Mouse (Mus musculus) embryo, embryonic 9.5 days (tissue): ENCODE results near the gene Ccdc83.

ENCODE experiments used
- DNase-seq: peaks from one replicate; pipeline ENCODE4 v3.0.0-alpha.2; 2017; ENCODE audit errors: extremely low spot score

The Ccdc83 gene

DNA sequence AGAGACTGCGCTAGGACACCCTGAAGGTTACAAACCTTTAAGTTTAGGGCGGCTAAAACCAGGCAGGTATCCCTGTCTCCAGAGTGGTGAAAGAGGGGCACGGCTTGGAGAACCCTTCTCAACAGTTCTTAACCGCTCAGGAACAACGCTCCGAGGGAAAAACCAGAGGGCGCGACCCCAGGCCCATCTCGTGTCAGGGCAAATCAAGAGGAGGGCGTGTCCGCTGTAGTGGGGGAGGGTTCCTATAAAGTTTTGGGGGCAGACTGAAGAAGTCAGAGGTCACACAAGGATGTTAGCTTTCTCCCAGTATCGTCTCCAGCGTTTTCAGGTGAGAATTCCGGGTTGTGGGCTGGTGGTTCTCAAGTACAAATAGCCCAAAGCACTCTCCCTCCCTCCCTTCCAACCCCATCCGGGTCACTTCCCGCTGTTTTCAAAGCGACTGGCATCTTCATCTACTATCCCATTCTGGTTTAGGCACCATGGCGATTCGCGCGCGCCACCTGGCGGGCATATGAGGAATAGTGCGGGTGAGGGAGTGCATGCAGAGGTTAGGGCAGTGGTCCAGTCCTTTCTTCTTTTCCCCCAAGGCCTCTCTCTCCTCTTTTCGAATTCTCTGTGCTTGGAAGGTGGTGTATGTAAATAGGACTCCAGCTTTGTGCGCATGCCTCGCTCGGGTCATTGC, at the start of gene Ccdc83:
Gene Ccdc83 (minus strand): TSS at position 489 of the 682 bp plus-strand sequence.
- peak; percentile 85 for DNase-seq

DNA sequence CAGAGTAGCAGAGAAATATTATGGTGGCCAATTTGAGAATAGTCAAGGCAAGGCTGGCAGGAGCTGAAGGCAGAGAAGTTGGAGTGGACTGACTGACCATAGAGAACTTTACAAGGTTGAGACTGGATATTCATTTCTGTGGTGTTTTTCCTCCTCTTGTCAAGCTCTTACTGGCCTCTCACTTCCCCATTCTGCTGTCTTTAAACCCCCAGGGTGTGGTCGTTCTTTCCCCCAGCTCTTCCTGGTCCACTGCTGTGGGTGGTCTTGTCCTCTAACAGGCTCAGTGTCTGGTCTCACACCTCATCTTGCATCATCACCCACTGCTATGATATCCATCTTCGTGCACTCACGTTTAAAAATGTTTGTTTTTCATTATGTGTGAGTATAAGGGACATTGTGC, 47.8 kb upstream of the Ccdc83 start:
- DNase-seq: no peak

DNA sequence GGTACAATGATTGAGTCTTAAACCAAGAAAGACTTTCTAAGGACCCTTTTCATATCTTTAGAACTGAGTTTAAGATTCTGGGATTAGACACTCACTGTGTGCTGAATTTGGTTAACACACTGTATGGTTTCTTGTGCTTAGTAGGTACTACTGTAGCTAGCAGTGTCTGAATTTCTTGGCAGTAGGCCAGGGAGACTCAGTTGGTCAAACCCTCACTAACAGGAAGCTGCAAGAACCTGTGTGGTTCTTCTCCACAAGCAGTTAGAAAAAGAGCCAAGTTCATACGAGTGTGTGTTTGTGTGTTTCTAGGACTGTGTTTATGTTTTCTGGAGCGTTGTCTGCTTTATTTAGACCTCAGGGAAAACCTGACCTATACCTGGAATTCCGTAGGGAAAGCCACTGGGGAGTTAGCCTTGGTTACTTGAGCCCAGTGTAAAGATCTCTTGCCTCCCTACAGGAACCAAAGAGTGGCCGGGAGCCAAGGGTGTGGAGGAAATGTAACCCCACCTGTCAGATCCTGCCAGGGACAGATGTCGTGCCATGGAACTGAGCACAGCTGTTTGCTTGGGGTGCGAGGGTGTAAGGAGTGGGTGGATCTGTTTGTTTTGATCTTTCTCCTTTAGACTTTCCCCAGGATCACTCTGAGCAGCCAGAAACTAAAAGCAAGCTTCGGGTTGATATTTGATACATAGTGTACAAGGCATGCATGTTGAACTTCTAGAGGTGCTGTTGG, 46.7 kb upstream of the Ccdc83 start:
- no peak for DNase-seq

DNA sequence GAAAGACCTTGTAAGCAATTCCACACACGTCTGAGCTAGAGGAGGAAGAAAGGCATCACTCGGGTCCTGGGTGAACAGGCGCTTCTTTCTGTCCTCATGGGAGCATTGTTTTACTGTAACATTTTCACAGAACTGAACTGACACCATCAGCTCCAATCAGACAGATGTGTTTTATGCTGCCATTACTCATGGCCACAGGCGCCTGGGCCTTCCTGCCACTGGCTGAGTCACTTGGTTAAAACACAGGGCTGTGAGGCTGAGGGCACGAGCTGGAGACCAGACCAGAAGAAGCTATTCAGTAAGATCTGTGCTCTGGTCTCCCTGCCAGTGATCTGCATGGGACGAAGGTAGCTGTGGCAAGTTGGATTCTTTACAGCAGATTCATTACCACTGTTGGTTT, 42.4 kb upstream of the Ccdc83 start:
- DNase-seq: no peak

DNA sequence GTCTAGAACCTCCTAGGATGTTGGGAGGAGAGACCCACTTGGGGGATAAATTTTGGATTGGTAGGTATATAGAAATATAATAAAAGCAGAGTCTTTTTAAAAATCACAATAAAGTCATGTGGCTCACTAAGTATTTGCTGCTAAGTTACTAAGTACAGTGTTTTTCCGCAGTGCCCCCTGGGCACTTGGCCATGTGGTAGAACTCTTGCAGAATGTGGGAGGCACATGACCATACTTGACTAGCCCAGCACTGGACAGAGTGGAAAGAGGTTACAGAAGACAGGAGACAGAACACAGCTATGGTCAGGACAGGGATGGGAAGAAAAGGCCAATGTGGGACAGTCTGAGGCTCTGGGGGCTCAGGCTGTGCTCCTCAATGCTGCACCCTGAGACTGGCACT, 41.4 kb upstream of the Ccdc83 start:
- no peak for DNase-seq

DNA sequence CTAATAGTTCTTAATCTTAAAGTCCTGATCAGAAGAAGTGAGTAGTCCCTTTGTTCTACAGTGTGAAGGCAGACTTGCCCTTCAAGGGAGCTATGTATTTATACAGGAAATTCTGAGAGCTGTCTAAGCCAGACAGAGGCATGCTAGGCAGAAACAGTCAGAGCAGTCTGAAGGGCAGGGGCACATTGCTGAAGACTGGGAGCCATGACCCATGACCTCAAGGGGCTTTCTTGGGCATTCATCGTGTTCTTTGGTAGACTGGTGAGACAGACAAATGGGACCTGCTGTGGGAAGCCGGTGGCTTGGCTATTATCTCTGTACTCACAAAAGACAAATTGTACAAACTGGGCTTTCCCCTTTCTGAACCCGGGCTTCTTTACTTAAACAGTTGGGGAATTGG, 40.5 kb upstream of the Ccdc83 start:
- peak; percentile 70 for DNase-seq

DNA sequence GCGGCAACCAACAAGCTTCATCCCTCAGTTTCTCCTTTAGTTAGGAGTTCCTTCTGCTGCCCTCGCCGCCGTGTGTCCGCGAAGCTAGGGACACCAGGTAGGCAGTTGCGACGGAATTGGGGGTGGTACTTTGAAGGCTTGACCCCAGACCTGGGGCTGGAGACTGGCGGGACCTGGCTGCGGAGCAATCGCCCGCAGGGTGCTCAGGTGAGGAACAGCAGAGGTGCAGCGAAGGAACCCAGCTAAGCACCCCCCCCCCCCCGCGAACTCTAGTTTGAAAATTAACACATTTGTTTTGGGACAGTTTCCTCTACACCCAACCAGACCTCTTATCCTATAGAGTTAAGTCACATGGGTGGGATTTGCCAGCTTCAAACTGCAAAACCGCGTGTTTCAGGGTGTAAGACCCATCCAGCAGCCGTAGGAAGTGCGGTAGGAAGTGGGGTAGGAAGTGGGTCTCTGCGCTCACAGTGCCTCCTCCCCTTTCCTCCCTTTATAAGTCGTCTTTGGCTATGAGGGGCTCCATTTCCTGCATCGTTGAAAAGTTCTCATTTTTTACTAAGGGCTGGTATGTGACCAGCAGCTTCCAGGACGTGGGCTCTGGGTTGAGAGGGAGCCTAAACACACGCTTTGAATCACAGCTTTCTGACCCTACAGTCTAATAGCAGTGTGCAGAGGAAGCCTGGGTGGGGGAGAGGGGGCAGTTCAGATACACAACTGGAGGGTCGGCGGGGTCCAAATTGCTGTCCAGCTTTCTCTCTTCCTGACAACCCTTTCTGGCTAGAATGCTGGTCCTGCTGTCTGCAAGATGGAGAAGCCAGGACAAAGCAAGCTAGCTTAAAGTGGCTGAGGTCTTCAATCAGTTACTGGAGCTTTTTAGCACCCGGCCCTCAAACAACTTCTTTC, 37.3 kb upstream of the Ccdc83 start:
- DNase-seq: peak; percentile 36

DNA sequence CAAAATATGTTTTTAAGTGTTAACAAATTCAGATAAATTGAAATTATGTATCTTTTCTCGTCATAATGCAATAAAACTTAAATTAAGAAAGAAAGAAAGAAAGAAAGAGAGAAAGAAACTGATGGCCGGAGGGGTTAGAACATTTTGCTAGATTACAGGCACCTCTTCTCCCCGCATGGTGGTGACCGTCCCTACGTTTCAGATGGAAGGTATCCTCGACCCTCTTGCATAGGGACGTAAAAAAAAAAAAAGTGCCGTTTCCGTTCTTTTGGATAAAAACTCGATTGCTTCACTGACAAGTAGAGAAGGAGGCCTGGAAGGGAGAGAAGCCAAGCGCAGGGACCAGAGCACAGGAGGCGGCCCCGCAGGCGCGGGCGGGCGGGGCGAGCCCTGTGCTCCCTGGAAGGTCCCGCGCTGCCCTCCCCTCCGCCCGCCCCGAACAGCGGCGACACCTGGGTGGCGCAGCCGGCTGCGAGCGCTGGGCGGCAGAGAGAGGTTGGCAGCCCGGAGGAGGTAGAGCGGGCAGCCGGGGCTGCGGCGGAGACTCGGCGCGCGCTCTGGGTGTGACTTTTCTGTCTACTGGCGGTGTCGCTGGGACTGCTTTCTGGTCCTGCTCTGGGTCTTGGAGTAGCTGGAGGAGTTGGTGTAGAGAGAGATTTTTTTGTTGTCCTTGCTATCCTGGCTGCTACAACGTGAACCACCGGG, 36.5 kb upstream of the Ccdc83 start, which contains the start of gene Sytl2:
Gene Sytl2 (plus strand): TSS at position 311 of the 705 bp plus-strand sequence.
- peak; percentile 60 for DNase-seq

DNA sequence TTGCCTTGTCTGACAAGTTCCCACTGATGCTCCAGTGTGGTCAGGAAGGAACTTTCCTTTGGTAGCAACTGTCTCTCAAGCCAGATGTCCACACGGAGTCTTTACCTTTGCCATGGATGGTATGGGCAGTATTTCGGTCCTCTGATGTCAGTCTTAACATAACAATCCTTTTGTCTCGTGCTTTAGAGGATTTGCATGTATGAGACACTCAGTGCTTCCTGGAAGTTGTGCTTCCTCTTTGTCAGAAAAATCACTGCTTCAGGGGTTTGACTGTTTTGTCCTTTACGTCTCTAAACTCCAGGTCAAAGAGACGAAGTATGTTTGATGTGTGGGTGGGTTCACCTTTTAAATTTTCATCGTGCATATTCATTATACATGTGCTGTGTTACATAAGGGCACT, 26.3 kb upstream of the Ccdc83 start:
- no peak for DNase-seq

DNA sequence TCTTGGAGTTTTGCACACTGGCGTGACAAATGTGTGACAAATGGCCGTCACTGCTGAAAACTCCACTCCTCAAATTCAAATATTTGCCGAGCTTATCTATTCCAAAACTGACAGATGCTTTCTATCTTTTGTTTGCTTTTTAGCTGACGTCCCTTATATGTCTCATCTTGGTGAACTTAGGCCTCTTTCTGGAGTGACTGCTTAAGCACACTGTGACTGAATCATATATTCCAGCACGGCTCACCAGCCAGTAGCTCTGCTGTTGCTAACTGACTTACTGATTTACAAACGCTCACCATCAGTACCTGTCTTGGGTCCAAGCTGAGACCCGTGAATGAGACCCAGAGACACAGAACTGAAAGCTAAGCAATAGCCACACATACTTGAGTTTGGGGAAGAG, 19.2 kb upstream of the Ccdc83 start:
- DNase-seq: no peak

DNA sequence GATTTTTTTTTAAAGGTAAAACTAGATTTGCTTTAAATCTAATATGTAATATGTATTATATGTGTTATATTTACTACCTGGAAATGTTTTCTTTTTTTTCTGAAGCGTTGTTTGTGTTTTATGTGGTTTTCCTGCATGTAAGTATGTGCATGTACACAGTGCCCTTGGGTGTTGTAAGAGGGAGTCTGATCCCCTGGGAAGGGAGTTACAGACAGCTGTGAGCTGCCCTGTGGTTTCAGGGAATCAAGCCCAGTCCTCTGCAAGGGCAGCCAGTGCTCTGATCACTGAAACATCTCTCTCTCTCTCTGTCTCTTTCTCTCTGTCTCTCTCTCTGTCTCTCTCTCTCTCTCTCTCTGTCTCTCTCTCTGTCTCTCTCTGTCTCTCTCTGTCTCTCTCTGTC, 17.2 kb upstream of the Ccdc83 start:
- no peak for DNase-seq

DNA sequence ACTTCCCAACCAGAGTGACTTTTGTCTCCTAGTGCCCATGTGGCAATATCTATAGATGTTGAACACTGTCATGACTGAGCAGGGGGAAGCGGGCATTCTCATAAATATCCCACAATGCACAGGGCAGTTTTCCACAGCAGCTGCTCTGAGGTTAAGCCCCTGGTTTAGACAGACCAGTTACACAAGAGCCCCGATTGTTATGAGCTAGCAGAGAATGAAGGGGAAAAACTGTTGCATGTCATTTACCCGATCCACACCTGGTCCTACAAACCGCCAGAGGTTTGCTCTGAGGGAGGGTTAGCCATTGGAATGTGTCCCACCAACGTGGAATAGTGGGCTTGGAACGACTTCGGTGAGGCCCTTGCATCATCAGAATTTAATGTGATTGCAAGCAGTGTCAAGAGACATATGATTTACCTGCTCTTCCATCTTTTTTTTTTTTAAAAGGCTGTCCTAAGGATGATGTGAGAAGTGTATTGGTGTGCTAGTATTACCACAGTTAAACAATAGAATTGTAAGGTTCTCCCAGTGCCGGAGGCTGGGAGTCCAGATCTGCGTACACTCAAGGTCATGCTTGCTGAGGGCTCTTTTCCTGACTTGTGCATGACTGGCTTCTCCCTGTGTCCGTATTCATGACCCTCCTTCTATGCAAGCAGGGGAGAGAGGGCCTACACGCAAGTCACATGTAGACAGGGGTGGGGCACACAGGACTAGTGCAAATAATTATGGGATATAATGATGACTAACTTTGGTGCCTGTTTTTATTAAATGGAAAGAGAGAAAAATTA, 16.4 kb upstream of the Ccdc83 start:
- no peak for DNase-seq

DNA sequence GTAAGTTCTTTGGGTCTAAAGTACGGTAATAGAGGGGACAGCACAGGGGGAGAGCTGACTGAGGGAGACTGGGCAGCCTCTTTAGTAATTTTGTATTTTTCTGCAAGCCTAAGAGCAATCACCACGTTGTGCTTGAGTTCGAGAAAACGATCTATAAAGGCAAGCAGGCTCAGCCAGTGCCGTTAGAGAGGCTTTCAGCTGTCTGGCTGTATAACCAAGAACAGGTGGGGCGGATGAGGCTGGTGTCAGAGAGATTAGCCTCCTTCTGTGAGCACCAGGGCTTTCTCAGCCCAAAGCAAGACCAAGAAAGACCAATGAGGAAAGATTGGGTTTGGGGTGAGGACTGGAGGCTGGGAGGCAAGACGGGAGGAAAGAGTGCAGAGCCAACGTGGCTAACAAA, 15.3 kb upstream of the Ccdc83 start:
- DNase-seq: no peak

DNA sequence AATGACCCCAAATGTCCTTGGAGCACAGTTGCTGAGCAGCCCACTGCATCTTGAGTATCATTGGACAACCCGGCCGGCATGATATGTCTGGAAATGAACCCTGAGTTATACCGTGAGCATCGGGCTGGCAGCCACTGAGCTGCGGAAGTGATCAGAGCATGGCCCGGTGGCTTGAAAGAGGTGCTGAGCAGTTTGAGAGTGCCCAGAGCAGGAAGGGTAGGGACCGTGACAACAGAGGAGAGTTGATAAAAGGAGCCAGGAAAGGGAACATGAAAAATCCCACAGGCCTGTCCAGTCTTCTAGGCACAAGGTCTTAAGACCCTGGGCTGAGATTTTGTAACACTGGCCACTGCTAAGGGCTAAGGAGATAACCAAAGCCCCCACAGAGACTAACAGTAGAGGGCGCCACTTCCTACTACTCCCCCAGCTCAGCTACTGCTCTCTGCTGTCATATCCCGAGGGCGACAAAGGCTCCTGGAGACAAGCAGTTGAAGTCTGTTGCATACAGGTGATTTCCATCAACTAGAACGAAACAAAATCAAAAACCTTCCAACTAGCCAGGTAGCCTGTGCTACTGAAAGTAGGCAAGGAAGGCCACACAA, 14.8 kb upstream of the Ccdc83 start:
- peak; percentile 43 for DNase-seq

DNA sequence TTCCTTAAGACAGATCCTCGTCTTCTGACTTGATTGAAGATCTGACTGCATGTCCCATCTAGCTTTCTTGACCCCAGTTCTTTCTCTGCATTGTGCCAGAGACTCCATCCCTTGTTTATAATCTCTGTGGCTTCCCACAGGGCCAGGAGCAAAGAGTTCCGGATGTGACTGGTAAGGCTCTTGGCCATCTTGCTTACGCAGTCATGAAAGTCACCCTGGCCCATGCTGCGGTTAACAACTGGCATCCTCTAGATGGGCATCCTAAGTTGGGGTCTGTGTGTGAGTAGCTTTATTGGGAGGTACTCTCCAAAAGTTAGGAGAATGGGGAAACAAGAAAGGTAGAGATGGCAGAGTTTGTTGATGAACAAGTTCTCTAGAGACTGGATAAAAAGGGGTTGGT, 13.6 kb upstream of the Ccdc83 start:
- no peak for DNase-seq

DNA sequence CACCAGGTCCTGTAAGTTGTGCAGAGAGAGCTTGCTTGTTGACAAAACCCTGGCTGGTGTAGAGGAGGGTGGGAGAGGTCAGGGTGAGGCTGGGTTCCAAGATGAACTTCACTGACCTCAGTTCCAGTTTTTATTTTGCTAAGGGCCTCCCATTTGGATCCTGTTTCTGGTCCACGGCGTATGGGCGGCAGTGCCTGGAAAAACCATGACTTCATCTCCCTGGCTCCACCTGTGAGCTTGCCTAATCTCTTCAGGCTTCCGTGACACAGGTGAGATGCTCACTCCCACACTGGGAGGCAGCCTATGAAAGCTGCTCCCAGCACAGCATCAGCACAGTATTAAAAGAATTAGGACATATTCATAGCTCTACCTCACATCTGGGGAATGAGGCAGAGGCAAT, 12.2 kb upstream of the Ccdc83 start:
- DNase-seq: no peak

DNA sequence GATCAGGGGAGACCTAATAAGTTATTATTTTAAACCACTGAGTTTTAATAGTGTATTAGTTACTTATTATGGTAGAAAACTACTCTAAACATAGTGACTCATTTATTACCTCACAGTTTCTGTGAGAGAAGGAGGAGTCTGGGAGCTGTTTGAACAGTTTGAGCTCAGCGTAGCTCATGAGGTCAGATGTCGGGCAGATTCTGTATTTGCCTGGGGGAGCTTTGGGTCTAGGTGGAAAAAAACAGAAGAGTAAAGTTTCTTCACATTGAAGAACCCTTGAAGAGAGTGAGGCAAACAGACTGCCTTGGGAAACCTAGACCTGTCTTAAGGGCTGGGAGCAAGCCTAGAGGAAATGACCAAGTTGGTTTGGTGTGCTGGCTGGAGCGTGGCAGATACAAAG, 11.7 kb upstream of the Ccdc83 start:
- no peak for DNase-seq

DNA sequence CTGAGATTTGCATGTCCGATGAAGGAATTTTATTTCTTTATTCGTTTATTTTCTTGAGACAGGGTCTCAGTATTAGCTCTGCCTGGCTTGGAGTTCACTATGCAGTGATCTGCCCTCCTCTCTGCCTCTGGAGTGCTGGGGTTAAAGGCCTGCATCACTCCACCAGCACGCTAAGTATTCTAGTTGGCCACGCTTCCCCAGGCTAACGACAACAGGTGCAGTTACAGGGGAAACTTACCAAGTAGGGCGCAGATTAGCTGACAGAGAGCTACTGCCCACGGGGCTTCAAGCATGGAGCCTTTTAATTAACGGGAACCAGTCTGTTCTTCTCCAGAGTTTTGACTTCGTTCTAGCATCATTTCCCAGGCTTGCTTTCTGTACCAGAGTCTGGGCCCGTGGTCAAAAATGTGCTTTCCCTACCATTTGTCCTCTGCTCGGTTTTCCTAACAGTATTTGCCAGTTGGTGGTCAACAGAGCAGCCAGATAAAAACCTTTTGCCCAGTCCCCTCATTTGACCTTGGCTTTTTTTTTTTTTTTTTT, 9.1 kb upstream of the Ccdc83 start:
- no peak for DNase-seq

DNA sequence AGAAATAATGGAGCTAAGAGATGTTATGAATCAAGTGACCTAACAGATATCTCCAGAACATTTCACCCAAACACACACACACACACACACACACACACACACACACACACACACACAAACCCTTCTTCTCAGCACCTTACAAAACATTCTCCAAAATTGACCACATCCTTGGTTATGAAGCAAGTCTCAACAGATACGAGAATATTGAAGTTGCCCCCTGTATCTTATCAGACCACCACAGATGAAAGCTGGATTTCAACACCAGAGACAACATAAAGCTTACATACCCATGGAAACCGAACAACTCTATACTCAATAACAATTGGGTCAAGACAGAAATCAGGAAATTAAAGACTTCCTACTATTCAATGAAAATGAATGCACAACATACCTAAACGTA, 4.6 kb upstream of the Ccdc83 start:
- DNase-seq: no peak

DNA sequence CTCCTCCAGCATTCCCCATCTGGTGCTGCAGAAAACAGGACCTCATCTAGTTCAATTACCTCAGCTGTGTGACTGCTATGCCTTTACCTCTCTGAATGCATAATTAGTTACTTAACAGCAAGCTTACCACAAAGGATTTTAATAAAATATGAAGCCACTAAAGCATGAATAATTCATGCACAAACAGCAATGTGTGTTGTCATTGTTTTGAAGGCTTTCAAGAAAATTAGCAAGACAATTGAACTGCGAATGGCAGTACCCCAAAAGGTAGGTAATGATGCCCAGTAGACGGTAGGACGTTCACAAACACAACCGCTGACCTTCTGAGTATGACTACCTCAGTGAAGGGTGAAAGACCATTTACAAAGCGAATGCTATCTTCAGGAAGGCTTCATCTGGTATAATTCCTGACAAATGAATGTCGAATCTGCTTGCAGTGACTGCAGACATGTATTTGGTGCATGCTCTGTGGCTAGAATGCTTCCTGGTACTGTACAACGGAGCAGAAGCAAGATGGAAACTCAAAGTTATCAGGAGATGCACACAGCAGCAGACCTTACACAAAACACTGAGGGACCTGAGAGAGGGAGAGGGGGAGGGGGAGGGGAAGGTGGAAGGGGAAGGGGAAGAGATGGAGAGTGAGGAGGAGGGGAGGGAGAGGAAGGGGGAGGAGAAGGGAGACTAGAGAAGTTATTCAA, 3.5 kb downstream of the Ccdc83 start:
- DNase-seq: no peak
